Mouse (Mus musculus): ENCODE data around the gene Akap6. TPM values are rescaled to one million over a fixed set of nuclear protein-coding genes. Genes with fewer than 3 reads are reported as not detected.
A peak's percentile ranks its signal among the peaks of the same experiment; 100 is the strongest.

Akap6 gene
- total RNA-seq, 1 experiment = 0.09 TPM

DNA sequence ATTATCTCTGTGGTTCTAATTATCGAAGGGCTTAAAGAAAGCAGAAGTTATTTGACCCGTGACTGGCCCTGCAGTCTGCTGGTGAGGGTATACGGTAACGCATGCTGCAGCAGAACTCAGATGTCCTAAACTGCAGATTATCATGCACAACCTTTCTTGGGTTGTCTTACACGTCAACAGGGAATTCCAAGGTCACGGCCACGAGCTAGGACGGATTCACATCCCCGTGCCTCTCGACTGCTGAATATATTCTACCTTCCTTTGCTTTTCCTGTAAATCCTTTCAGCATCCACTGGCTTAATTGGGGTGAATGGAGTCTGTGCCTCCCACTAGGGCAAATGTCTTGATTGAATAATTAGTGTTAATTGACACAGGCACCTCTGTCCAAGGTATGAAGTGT, 134.9 kb downstream of the Akap6 start:
- Histone ChIP-seq H3K27ac (ENCODE audit: insufficient read depth, low read depth, low read length, poor library complexity, severe bottlenecking) (no peak overlapping the region), H3K9ac (ENCODE audit: insufficient read depth, low read depth, low read length, poor library complexity, severe bottlenecking) (no peak overlapping the region), H3K9me3 (ENCODE audit: control insufficient read depth, insufficient read depth, low read depth, low read length) (no peaks in the 10 kb centered on the region), H3K36me3 (ENCODE audit: control insufficient read depth, insufficient read depth, low read length, poor library complexity, severe bottlenecking) (no peaks in the 10 kb centered on the region), H3K4me3 (ENCODE audit: insufficient read depth in 1 of 2, low read depth in 1 of 2, low read length in 2 of 2, poor library complexity in 1 of 2, severe bottlenecking in 1 of 2) (no peak overlapping the region), H3K4me1 (ENCODE audit: control insufficient read depth in 2 of 2, insufficient read depth in 2 of 2, low read length in 2 of 2, poor library complexity in 1 of 2) (peaks cover 0 to 4% of the 10 kb centered on the region in 2 experiments; a peak in 2 of 4 replicates)
- TF ChIP-seq ZNF384 (IDR thresholded peaks at IDR 0.05; ENCODE audit: low read depth, low read length) (no peak), MAFK (IDR thresholded peaks at IDR 0.05; ENCODE audit: insufficient read depth, low read depth, low read length) (no peak), ZC3H11A (IDR thresholded peaks at IDR 0.05; ENCODE audit: borderline replicate concordance, low read depth, low read length) (no peak), HCFC1 (IDR thresholded peaks at IDR 0.05; ENCODE audit: borderline replicate concordance, insufficient read depth, low read length) (no peak), CHD2 (IDR thresholded peaks at IDR 0.05; ENCODE audit: low read depth, low read length) (no peak)
- DNase-seq (ENCODE audit: low read depth, low spot score) = no peak
- in situ Hi-C loops (cut with MboI; ENCODE audit: low sequenced_read_pairs in 2 of 2, unreplicated experiment in 2 of 2) = no loop called here

GRCm38 (mm10) chr12:52834781-52835279, 135.6 kb downstream of the Akap6 start:
- no peaks in the 10 kb centered on the region for H3K9me3 ChIP-seq (ENCODE audit: control insufficient read depth, insufficient read depth, low read depth, low read length)
- H3K4me1 ChIP-seq (ENCODE audit: control insufficient read depth in 2 of 2, insufficient read depth in 2 of 2, low read length in 2 of 2, poor library complexity in 1 of 2) = peaks cover 0 to 4% of the 10 kb centered on the region in 2 experiments; a peak in 2 of 4 replicates
- in situ Hi-C loops (cut with MboI; ENCODE audit: low sequenced_read_pairs in 2 of 2, unreplicated experiment in 2 of 2) = no loop called here
- 0 out of 4 replicates have a peak overlapping the region, but pooled peaks of 1 of the 2 experiments have one; percentile 16 for H3K4me3 ChIP-seq (ENCODE audit: insufficient read depth in 1 of 2, low read depth in 1 of 2, low read length in 2 of 2, poor library complexity in 1 of 2, severe bottlenecking in 1 of 2)
- H3K27ac ChIP-seq (ENCODE audit: insufficient read depth, low read depth, low read length, poor library complexity, severe bottlenecking) = no peak overlapping the region
- H3K36me3 ChIP-seq (ENCODE audit: control insufficient read depth, insufficient read depth, low read length, poor library complexity, severe bottlenecking) = no peaks in the 10 kb centered on the region
- no peak overlapping the region for H3K9ac ChIP-seq (ENCODE audit: insufficient read depth, low read depth, low read length, poor library complexity, severe bottlenecking)
- DNase-seq (ENCODE audit: low read depth, low spot score) = no peak
- TF ChIP-seq CHD2 (IDR thresholded peaks at IDR 0.05; ENCODE audit: low read depth, low read length) = no peak
- no peak for TF ChIP-seq MAFK (IDR thresholded peaks at IDR 0.05; ENCODE audit: insufficient read depth, low read depth, low read length)
- no peak for TF ChIP-seq HCFC1 (IDR thresholded peaks at IDR 0.05; ENCODE audit: borderline replicate concordance, insufficient read depth, low read length)
- no peak for TF ChIP-seq ZC3H11A (IDR thresholded peaks at IDR 0.05; ENCODE audit: borderline replicate concordance, low read depth, low read length)
- TF ChIP-seq ZNF384 (IDR thresholded peaks at IDR 0.05; ENCODE audit: low read depth, low read length) = no peak

- Histone ChIP-seq H3K9ac (ENCODE audit: insufficient read depth, low read depth, low read length, poor library complexity, severe bottlenecking) (no peak overlapping the region), H3K9me3 (ENCODE audit: control insufficient read depth, insufficient read depth, low read depth, low read length) (no peaks in the 10 kb centered on the region), H3K4me3 (ENCODE audit: insufficient read depth in 1 of 2, low read depth in 1 of 2, low read length in 2 of 2, poor library complexity in 1 of 2, severe bottlenecking in 1 of 2) (peak overlapping the region in 1 of 2 experiments; percentile 16; a peak in 1 of 4 replicates), H3K27ac (ENCODE audit: insufficient read depth, low read depth, low read length, poor library complexity, severe bottlenecking) (no peak overlapping the region), H3K4me1 (ENCODE audit: control insufficient read depth in 2 of 2, insufficient read depth in 2 of 2, low read length in 2 of 2, poor library complexity in 1 of 2) (peaks cover 0 to 4% of the 10 kb centered on the region in 2 experiments; a peak in 2 of 4 replicates), H3K36me3 (ENCODE audit: control insufficient read depth, insufficient read depth, low read length, poor library complexity, severe bottlenecking) (no peaks in the 10 kb centered on the region)
- in situ Hi-C loops (cut with MboI; ENCODE audit: low sequenced_read_pairs in 2 of 2, unreplicated experiment in 2 of 2) = no loop called here
- TF ChIP-seq ZNF384 (IDR thresholded peaks at IDR 0.05; ENCODE audit: low read depth, low read length) = no peak
- TF ChIP-seq CHD2 (IDR thresholded peaks at IDR 0.05; ENCODE audit: low read depth, low read length) = no peak
- TF ChIP-seq HCFC1 (IDR thresholded peaks at IDR 0.05; ENCODE audit: borderline replicate concordance, insufficient read depth, low read length) = no peak
- TF ChIP-seq MAFK (IDR thresholded peaks at IDR 0.05; ENCODE audit: insufficient read depth, low read depth, low read length) = no peak
- no peak for TF ChIP-seq ZC3H11A (IDR thresholded peaks at IDR 0.05; ENCODE audit: borderline replicate concordance, low read depth, low read length)
- peak; percentile 30 for DNase-seq (ENCODE audit: low read depth, low spot score)
Measured at GRCm38 (mm10) chr12:52835291-52835742, 136.1 kb downstream of the Akap6 start.

- H3K9ac ChIP-seq (ENCODE audit: insufficient read depth, low read depth, low read length, poor library complexity, severe bottlenecking) = no peak overlapping the region
- no peak for DNase-seq (ENCODE audit: low read depth, low spot score)
- in situ Hi-C loops (cut with MboI; ENCODE audit: low sequenced_read_pairs in 2 of 2, unreplicated experiment in 2 of 2) = no loop called here
Measured at GRCm38 (mm10) chr12:52835914-52836546, 136.8 kb downstream of the Akap6 start.

More at GRCm38 (mm10) chr12:52835914-52836546, 136.8 kb downstream of the Akap6 start:
- Histone ChIP-seq H3K36me3 (ENCODE audit: control insufficient read depth, insufficient read depth, low read length, poor library complexity, severe bottlenecking) (no peaks in the 10 kb centered on the region), H3K9me3 (ENCODE audit: control insufficient read depth, insufficient read depth, low read depth, low read length) (no peaks in the 10 kb centered on the region), H3K4me3 (ENCODE audit: insufficient read depth in 1 of 2, low read depth in 1 of 2, low read length in 2 of 2, poor library complexity in 1 of 2, severe bottlenecking in 1 of 2) (no peak overlapping the region), H3K27ac (ENCODE audit: insufficient read depth, low read depth, low read length, poor library complexity, severe bottlenecking) (no peak overlapping the region), H3K4me1 (ENCODE audit: control insufficient read depth in 2 of 2, insufficient read depth in 2 of 2, low read length in 2 of 2, poor library complexity in 1 of 2) (peaks cover 0 to 4% of the 10 kb centered on the region in 2 experiments; a peak in 2 of 4 replicates)
- TF ChIP-seq CHD2 (IDR thresholded peaks at IDR 0.05; ENCODE audit: low read depth, low read length) (no peak), ZC3H11A (IDR thresholded peaks at IDR 0.05; ENCODE audit: borderline replicate concordance, low read depth, low read length) (no peak), MAFK (IDR thresholded peaks at IDR 0.05; ENCODE audit: insufficient read depth, low read depth, low read length) (no peak), ZNF384 (IDR thresholded peaks at IDR 0.05; ENCODE audit: low read depth, low read length) (no peak), HCFC1 (IDR thresholded peaks at IDR 0.05; ENCODE audit: borderline replicate concordance, insufficient read depth, low read length) (no peak)
